Mouse (Mus musculus) thymus, postnatal 0 days (tissue): ENCODE measurements at regions not wholly inside any gene's neighbourhood (a gene's known extent, or its start where the extent isn't known, plus 50 kb on each side); places are given as distances from the start of the nearest gene placed in this dataset.

Experiments used
- DNase-seq: peaks from one replicate; pipeline ENCODE4 v3.0.0-alpha.2; 2015; ENCODE audit warnings: low spot score

DNA sequence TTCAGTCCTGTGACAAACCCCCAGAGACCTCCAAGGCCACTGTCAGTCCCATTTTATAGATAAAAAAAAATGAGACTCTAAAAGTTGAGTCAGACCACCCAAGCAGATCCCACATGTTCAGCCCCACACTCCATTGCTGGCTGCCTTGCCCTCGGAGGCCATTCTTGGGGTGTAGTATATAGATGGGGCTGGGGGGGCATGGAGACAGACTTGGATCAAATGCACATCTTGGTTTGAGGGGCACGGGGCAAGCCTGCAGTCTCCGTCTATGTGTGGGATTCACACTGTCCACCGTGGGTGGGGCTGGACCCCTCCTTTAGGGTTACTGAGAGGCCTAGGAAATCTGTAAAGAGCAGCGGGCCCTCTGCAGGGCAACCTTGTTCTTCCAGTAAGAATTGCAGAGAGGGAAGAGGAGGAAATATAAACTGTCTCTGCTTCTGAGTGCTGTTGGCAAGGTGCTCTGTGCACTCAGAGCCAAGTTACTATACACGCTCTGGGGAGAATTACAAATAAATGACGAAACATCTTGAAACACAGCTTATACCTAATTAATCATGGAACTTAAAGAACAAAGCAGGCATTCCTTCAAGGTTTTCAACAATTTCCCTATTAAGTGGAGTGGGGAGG, 184.4 kb upstream of the Habp2 start:
- DNase-seq, result no peak

- DNase-seq, result no peak
Measured at GRCm38 (mm10) chr19:56105073-56105451, 181.9 kb upstream of the Habp2 start.

GRCm38 (mm10) chr19:56105452-56106091, 181.4 kb upstream of the Habp2 start:
- no peak for DNase-seq

DNA sequence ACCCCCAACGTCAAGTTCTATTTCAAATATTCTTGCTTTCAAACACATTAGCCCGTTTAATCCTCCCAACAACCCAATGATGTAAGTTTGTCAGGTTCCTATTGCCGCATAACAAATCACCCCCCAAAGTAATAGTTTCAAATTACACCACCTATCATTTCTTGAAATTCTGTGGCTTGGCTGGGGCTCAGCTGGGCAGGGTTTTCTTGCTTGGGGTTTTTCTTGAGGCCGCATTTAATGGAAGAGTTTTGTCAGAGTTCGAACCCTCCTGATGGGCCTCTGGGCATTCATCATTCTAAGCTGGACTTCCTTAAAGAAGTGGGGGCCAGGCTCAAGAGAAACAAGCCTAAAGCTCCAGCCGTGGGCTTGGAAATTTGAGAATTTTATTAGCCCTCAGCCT, 178.1 kb upstream of the Habp2 start:
- DNase-seq, result no peak

- DNase-seq, result no peak
Measured at GRCm38 (mm10) chr19:56115552-56116284, 171.2 kb upstream of the Habp2 start.

- DNase-seq, result no peak
Measured at GRCm38 (mm10) chr19:56116285-56116680, 170.7 kb upstream of the Habp2 start.

GRCm38 (mm10) chr19:56120723-56121122, 166.2 kb upstream of the Habp2 start:
- no peak for DNase-seq

GRCm38 (mm10) chr19:56122186-56122585, 164.8 kb upstream of the Habp2 start:
- no peak for DNase-seq

GRCm38 (mm10) chr19:56131556-56131955, 155.4 kb upstream of the Habp2 start:
- no peak for DNase-seq

GRCm38 (mm10) chr19:56132911-56133562, 153.9 kb upstream of the Habp2 start:
- DNase-seq, result no peak

DNA sequence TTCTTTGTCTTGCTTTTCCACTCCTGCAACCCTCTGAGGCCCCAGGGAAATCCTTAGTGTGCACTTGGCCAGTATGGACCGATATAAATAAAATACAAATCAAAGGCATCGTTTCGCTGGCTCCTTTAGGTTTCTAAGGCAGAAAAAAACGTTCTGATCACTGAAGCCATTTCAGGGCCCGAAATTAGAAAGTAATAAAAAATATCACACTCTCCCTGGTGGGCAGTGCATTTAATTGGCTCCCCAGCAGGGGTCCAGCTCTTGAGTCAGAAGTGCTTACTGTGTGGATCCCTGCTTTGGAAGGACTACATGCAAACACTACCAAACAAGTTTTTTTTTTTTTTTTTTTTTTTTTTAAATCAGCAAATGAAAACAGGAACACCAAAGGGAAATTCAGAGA, 153.4 kb upstream of the Habp2 start:
- no peak for DNase-seq

DNA sequence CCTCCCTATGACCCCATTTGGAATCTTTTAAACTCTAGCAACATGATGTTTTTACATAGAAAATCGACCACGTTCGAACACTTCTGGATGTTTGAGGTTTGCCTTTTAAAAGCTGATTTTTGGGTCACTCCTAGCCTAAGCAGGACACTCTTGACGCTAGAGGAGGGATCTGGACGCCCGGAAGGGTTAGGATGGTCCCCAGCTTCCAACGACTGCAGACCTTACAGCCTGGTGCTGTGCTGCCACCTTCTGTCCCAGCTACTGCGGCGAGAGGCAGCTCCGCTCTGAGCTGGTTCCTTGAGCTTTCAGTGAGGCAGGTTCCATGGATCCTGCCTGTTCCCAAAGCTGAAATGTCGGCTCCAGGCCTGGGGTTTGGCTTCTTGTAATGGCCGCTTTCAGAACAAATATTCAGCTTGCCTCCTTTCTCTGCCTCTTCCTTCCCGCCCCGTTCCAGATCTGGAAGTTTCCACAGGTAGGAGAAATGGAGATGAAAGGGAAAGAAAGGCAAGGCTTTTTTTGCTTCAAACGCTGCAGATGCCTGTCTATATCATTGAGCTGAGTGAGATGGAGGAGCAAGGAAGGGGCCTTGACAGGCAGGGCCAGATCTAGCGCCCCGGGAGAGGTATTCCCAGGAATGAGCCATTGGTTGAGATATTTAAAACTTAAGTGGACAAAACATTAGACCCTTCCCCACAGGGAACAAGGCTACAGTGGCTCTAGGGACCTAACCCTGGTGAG, 152.7 kb upstream of the Habp2 start:
- DNase-seq, result no peak

GRCm38 (mm10) chr19:56135306-56135928, 151.5 kb upstream of the Habp2 start:
- no peak for DNase-seq

DNA sequence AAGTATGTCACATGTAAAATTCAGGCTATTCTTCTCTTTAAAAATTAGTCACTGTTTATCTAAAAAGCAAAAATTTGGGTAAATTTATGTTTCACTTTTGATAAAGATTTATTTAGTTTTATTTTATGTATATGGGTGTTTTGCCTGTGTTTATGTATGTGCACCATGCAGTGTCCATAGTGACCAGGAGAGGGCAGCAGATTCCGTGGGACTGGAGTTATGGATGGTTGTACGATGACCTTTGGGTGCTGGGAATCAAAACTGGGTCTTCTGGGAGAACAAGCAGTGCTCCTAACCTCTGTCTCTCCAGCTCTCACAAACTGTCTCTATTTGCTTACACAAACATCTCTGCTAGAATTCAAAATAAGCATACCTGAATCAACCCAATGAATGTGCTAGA, 146.4 kb upstream of the Habp2 start:
- DNase-seq, result no peak

GRCm38 (mm10) chr19:56144221-56144620, 142.7 kb upstream of the Habp2 start:
- no peak for DNase-seq

DNA sequence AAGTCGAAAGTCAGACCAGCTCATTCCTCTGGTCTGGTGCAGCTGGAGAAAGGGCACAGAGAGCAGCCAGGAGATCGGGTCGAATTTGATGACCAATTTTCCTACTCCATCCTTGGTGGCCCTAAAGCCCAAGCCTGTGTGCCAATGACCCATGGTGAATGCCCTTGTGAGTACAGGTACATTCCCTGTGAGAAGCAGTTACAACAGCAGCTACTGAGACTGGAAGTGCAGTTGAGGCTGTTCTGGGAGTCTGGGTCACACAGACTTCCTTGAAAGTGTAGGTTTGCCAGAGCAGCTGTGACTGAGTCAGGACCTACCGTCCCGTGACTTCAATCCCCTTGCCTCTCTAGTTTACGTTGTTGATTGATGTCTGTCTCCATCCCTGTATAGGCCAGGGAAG, 129.8 kb upstream of the Habp2 start:
- DNase-seq, result no peak

- DNase-seq, result no peak
Measured at GRCm38 (mm10) chr19:56162156-56162555, 124.8 kb upstream of the Habp2 start.

DNA sequence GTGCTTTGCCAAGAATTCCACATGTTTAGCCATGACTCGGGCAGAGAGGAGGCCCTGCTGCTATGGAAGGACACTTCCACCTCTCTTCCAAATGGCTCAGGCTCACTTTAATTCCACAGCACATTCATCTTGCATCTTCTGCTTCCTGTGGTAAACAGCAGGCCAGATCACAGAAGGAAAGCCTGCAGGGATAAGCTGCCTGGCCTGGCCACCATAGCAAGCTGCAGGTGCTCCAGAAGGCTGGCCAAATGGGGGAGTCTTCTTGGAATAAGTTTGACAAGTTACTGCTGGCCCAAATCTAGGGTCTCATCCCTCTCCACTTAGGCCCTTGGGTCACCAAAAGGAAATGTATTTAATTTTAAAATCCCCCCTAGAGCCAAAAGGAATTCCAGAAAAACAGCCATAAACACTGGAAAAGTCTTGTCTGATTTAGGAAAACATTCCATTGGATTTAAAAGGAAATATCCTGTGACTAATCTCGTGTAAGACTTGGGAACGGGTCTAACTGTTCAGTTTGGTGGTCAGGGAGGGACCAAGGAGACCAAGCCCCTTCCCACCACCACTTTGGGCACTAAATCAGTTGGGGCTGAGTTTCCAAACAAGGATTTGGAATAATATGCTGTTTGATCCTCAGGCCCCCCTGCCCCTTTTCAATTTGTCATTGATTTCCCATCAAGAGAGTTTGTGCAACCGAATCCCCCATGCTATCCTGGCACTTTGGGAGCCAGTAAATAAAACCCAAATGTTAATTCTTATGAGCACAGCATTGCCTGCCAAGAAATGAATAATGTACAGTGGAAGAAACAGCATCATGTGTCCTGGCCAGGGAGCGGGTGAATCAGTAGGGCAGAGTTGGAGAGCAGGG, 117.6 kb upstream of the Habp2 start:
- DNase-seq, result no peak

- no peak for DNase-seq
Measured at GRCm38 (mm10) chr19:56169998-56170274, 117.0 kb upstream of the Habp2 start.

DNA sequence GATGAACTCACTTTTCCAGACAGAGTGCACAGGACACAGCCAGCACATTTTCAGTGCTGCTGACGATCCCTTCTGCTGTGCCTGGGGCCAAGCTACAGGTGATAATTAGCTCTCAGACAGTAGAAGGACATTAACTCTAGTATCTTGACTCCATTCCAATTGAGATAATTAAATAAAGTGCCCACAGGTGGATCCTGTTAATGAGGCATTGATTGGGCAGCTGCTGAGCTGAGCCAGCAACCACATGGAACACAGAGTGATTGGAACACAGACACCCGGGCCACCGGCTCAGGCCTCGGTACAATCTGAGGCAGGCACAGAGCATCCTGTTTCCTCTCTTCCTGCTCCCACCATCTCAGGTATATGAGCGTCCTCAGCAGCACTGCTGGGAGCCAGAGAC, 114.5 kb upstream of the Habp2 start:
- DNase-seq, result no peak
